Mouse (Mus musculus) embryonic fibroblast, embryonic 13.5 days (primary cell): Measurements from ENCODE around the gene Smpx. TPM values are rescaled to one million over a fixed set of nuclear protein-coding genes. Genes with fewer than 3 reads are reported as not detected.

ENCODE experiments used
- H3K27ac ChIP-seq: 2 replicates; pipeline ENCODE4 v1.5.1; 2012; ENCODE audit warnings: low read length, control low read depth, inconsistent platforms; ENCODE audit not compliant: insufficient read depth
- H3K4me1 ChIP-seq: 2 replicates; pipeline ENCODE4 v1.6.1; 2011; ENCODE audit warnings: low read length; ENCODE audit not compliant: control insufficient read depth, insufficient read depth
- H3K4me3 ChIP-seq: 2 replicates; pipeline ENCODE4 v1.5.1; 2011; ENCODE audit warnings: mild to moderate bottlenecking, control low read depth, low read length; ENCODE audit not compliant: insufficient read depth
- CTCF ChIP-seq: IDR thresholded peaks from 2 replicates; pipeline ENCODE4 v1.5.1; 2011; ENCODE audit warnings: mild to moderate bottlenecking, control low read depth, low read length, moderate library complexity, borderline replicate concordance; ENCODE audit not compliant: insufficient read depth
- POLR2A ChIP-seq: IDR thresholded peaks from 2 replicates; pipeline ENCODE4 v1.6.1; 2011; ENCODE audit warnings: low read depth, mild to moderate bottlenecking, control low read depth, low read length, moderate library complexity
- polyA plus RNA-seq: library from polyadenylated mRNA; stranded (reverse); fragments of >200 nt; gene quantifications from 2 replicates; pipeline ENCODE4 v1.2.4, GENCODE M21; 2011; ENCODE audit warnings: low read depth; ENCODE audit not compliant: missing spikeins, insufficient read length

Smpx gene
- polyA plus RNA-seq, 1 experiment, result not detected

GRCm38 (mm10) chrX:157730622-157731341 lies 32.1 kb downstream of the Smpx start:
- no peak overlapping the region for H3K4me3 ChIP-seq
- no peaks in the 10 kb centered on the region for H3K4me1 ChIP-seq
- TF ChIP-seq CTCF (no peak), POLR2A (no peak)
- no peak overlapping the region for H3K27ac ChIP-seq

GRCm38 (mm10) chrX:157731658-157732314 lies 33.1 kb downstream of the Smpx start:
- Histone ChIP-seq H3K27ac (no peak overlapping the region), H3K4me1 (no peaks in the 10 kb centered on the region), H3K4me3 (no peak overlapping the region)
- TF ChIP-seq POLR2A, result no peak
- no peak for TF ChIP-seq CTCF

GRCm38 (mm10) chrX:157732346-157732745 lies 33.6 kb downstream of the Smpx start:
- TF ChIP-seq CTCF (no peak), POLR2A (no peak)
- no peak overlapping the region for H3K27ac ChIP-seq
- no peak overlapping the region for H3K4me3 ChIP-seq
- H3K4me1 ChIP-seq, result no peaks in the 10 kb centered on the region

GRCm38 (mm10) chrX:157733836-157734235 lies 35.1 kb downstream of the Smpx start:
- TF ChIP-seq CTCF (no peak), POLR2A (no peak)
- H3K27ac ChIP-seq, result no peak overlapping the region
- no peak overlapping the region for H3K4me3 ChIP-seq
- H3K4me1 ChIP-seq, result no peaks in the 10 kb centered on the region

GRCm38 (mm10) chrX:157734341-157734740 lies 35.6 kb downstream of the Smpx start:
- TF ChIP-seq POLR2A (no peak), CTCF (no peak)
- Histone ChIP-seq H3K4me3 (no peak overlapping the region), H3K27ac (no peak overlapping the region), H3K4me1 (no peaks in the 10 kb centered on the region)

- Histone ChIP-seq H3K4me3 (no peak overlapping the region), H3K27ac (no peak overlapping the region), H3K4me1 (no peaks in the 10 kb centered on the region)
- no peak for TF ChIP-seq CTCF
- TF ChIP-seq POLR2A, result no peak
These were observed 49.3 kb downstream of the Smpx start for GRCm38 (mm10) chrX:157747815-157748544.

GRCm38 (mm10) chrX:157754559-157754958 lies 55.8 kb downstream of the Smpx start:
- H3K4me3 ChIP-seq, result no peak overlapping the region
- TF ChIP-seq POLR2A (no peak), CTCF (no peak)
- H3K4me1 ChIP-seq, result no peaks in the 10 kb centered on the region
- no peak overlapping the region for H3K27ac ChIP-seq

- Histone ChIP-seq H3K4me3 (no peak overlapping the region), H3K4me1 (no peaks in the 10 kb centered on the region), H3K27ac (no peak overlapping the region)
- TF ChIP-seq CTCF, result no peak
- no peak for TF ChIP-seq POLR2A
These were observed 63.8 kb downstream of the Smpx start for GRCm38 (mm10) chrX:157762542-157762941.

GRCm38 (mm10) chrX:157801669-157802068 lies 103.0 kb downstream of the Smpx start:
- Histone ChIP-seq H3K27ac (no peak overlapping the region), H3K4me3 (no peak overlapping the region), H3K4me1 (no peaks in the 10 kb centered on the region)
- no peak for TF ChIP-seq POLR2A
- TF ChIP-seq CTCF, result no peak

Other genes with a start within 250 kb of the Smpx start
- gene Sms, start 206.6 kb upstream of the Smpx start, polyA plus RNA-seq, result 26.5 and 26.7 TPM in 2 replicates
- 0.47 and 2.2 TPM in 2 replicates for gene Yy2, start 129.9 kb upstream of the Smpx start, polyA plus RNA-seq
- gene Mbtps2, start 100.2 kb upstream of the Smpx start, polyA plus RNA-seq, result 38.9 and 41.3 TPM in 2 replicates
- not detected in 2 replicates for gene Klhl34, start 119.5 kb downstream of the Smpx start, polyA plus RNA-seq